Mouse (Mus musculus): Measurements from ENCODE around the gene Eed.

Gene Eed

GRCm38 (mm10) chr7:89981557-89981956 lies 774 bp upstream of the Eed start:
- DNase-seq (ENCODE audit: low spot score in 2 of 2): peak in 1 of 2 experiments; percentile 10

GRCm38 (mm10) chr7:89980133-89980484 lies 674 bp downstream of the Eed start:
- DNase-seq (ENCODE audit: low spot score in 2 of 2): no peak

GRCm38 (mm10) chr7:89979432-89980130 lies 1.2 kb downstream of the Eed start:
- DNase-seq (ENCODE audit: low spot score in 2 of 2): no peak

- no peak for DNase-seq (ENCODE audit: low spot score in 2 of 2)
These were observed 4.0 kb downstream of the Eed start for GRCm38 (mm10) chr7:89976796-89977195.

- DNase-seq (ENCODE audit: low spot score in 2 of 2): no peak
These were observed 5.2 kb downstream of the Eed start for GRCm38 (mm10) chr7:89975571-89975970.

GRCm38 (mm10) chr7:89967235-89967634 lies 13.5 kb downstream of the Eed start:
- DNase-seq (ENCODE audit: low spot score in 2 of 2): no peak

- no peak for DNase-seq (ENCODE audit: low spot score in 2 of 2)
These were observed 14.0 kb downstream of the Eed start for GRCm38 (mm10) chr7:89966771-89967170.

DNA sequence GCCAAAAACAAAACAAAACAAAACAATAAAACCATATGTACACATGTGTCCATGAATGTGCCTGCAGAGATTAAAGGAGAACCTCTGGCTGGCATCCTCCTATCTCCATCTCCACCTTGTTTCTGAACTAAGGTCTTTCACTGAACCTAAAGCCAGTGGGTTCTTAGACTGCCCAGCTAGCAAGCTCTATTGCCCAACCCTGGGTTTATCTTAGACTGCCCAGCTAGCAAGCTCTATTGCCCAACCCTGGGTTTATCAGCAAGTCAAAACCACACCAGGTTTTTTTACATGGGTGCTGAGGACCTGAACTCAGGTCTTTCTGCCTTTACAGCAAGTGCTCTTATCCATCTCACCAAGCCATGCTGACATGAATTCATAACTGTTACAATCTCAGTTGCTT lies 17.6 kb downstream of the Eed start:
- no peak for DNase-seq (ENCODE audit: low spot score in 2 of 2)

DNA sequence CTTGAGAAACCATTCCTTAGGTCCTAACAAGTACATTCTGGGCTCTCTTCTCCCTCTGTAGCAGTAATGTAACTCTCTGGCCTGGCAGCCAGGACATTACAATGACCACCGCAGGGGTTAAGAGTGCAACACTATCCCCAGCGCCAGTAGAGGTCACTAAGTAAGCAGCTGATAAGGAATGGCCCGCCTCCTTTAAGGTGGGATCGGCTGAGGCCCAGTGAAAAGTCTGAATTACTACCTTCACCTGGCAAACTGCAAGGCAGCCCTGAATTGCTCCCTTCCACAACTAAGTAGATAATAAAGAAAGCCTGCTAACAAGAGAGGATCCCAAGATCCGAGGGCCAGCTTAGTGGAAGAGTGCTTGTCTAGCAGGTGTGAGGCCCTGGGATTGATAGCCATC lies 23.5 kb downstream of the Eed start:
- no peak for DNase-seq (ENCODE audit: low spot score in 2 of 2)

- DNase-seq (ENCODE audit: low spot score in 2 of 2): no peak
These were observed 26.5 kb downstream of the Eed start for GRCm38 (mm10) chr7:89954261-89954660.

GRCm38 (mm10) chr7:89949403-89949802 lies 31.4 kb downstream of the Eed start:
- no peak for DNase-seq (ENCODE audit: low spot score in 2 of 2)

DNA sequence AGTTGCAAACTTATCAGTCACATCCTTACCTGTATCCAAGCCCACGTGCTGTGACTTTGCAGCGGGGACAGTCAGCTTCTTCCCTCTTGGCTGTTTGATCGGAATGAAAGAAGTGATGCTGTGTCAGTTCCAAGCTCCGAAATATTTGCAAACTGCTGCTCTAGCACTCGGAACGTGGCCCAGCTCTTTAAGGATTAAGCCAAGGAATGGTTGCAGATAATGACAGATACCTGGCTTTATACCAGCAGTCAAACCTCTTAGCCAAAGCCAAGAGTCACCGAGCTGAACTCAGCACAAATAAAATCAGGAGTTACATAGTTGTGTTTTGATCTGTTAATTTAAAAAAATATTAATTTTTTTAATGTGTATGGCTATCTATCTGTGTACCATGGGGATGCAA lies 32.8 kb downstream of the Eed start:
- DNase-seq (ENCODE audit: low spot score in 2 of 2): no peak

- peak; percentile 95 for DNase-seq (ENCODE audit: low spot score in 2 of 2)
These were observed 40.0 kb downstream of the Eed start, which contains the start of gene Hikeshi for GRCm38 (mm10) chr7:89940571-89941463. Gene Hikeshi, minus strand, starts transcription at chr7:89941204.

DNA sequence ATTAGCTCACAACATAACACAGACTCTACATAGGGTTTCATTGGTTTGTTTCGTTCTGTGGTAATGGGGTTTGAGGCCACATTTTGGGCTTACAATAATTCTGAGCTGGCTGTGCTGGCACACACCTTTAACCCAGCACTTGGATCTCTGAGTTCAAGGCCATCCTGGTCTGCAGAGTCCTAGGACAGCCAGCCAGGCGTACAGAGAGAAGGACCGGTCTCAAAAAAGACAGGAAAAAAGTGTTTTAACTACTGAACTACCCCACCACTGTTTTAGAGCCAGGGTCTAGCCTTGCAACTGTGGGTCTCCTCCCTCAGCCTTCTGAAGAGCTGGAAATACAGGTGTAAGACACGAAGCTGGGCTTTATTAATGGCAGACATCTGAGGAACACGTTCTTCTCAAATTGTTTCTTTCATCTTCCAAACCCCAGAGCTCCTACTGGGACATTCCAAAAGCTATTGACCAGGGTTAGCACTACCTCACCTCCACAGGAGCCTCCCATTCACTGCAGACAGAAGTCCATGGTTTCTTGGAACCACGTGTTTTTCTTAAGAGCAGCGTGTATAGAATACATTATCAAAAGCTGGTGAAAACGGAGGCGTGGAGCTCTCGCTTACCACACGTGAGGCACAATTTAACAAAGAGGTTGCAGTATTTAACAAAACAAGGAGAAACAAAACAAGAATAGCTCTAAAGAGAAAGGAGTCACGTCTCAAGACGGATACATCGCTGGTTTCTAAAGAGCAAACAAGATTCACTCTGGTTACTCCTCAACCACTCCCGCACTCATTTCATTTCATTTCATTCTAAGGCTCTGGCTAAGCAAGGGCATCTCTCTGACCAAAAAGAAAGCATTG lies 41.1 kb downstream of the Eed start:
- peak in 1 of 2 experiments; percentile 11 for DNase-seq (ENCODE audit: low spot score in 2 of 2)

DNA sequence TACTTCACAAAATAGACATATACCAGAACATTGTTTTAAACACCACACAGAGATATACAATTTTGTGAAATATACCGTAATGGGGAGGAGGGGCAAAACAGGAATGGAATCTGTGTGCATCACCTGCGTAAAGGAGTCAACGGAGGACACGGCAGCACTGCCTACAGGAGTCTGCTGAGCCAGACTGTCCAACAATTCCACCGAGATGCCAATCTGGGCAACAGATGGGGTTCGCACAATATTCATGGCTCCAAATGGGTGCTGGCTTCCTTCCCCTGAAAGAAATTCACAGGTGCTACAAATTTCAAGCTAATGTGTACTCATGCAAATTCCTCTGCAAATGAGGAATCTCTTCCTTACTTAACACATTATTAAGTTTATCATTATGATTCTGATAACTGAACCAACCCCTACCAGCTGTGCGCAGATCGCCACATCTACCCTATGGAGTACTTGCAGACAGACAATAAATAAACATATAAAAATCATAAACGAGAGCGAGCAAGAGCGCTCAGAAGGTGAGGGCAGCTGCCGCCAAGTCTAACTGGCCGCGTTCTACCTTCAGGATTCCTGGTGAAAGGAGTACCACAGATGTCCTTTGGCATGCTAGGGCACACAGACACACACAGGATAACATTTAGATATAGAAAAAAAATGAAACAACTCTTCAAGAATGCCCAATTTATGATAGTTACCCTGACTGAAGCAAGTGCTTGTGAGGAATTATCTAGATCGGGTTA lies 57.2 kb downstream of the Eed start:
- peak; percentile 57 to 64 for DNase-seq (ENCODE audit: low spot score in 2 of 2)

GRCm38 (mm10) chr7:89917776-89918175 lies 63.0 kb downstream of the Eed start:
- peak in 1 of 2 experiments; percentile 14 for DNase-seq (ENCODE audit: low spot score in 2 of 2)

DNA sequence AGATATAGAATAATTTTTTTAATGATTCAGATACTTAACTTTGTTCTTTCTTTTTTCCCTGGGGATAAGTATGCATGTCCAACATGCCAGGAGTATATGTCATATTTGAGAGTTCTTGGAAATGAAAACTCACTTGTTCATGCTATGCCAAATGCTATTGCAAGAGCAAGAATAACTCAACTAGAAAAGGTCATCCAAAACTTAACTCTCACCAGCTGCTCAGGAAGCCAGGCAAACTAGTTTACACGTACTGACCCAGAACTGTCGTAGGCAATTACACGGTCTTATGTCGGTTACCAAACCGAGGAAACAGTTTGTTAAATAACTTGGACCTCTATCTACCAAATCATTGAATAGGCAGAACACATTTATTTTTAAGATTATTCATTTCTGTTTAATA lies 64.1 kb downstream of the Eed start:
- DNase-seq (ENCODE audit: low spot score in 2 of 2): no peak

- no peak for DNase-seq (ENCODE audit: low spot score in 2 of 2)
These were observed 67.2 kb downstream of the Eed start for GRCm38 (mm10) chr7:89913432-89914158.

- DNase-seq (ENCODE audit: low spot score in 2 of 2): no peak
These were observed 68.4 kb downstream of the Eed start for GRCm38 (mm10) chr7:89912356-89912755.

DNA sequence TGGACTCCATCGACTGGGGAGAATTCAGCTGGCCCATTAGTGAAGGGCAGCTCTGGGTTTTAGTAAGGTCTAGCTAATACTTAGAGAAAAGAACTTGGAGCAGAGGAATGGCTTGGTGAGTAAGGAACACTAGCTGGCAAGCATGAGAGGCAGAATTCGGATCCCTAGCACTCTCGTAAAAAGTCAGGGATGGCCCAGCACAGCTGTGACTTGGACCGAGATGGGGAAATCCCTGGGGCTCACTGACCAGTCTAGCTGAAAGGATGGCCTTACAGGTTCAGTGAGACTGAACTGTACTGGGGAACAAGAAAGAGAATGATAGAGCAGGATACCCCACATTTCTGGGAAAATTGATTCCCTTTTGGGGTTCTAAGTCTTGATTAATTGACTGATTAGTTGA lies 71.1 kb downstream of the Eed start:
- no peak for DNase-seq (ENCODE audit: low spot score in 2 of 2)
